In genomic region chr13:56025027-56025410, GRCm38 (mm10) we compare ENCODE assay signal across 12 mouse cellular contexts.
DNase-seq lines count a peak whose midpoint lies in the region; ATAC-seq and TF ChIP-seq lines count a peak whose summit lies in the region.
"Had no signal": no experiment of that assay in that cellular context is flagged by ENCODE, and none has a peak within 500 bp of the region (broad histone marks: within the 10 kb centered on the region; RNA-seq: fewer than 3 reads in every experiment).

No protein-coding gene starts in this region.

- DNase-seq in heart, postnatal 0 days (ENCODE audit: low spot score): no peak
- DNase-seq in heart, adult 18-20 months: no peak
- no peak for DNase-seq in midbrain, embryonic 14.5 days
- no peak for DNase-seq in midbrain, embryonic 11.5 days (ENCODE audit: low spot score, missing footprints)
- DNase-seq in intestine, embryonic 14.5 days (ENCODE audit: low spot score): no peak
- DNase-seq in stomach, postnatal 0 days (ENCODE audit: low spot score): no peak
- no peak for DNase-seq in adrenal gland, adult 18-20 months (ENCODE audit: low spot score in 2 of 2)
- DNase-seq: adrenal gland, postnatal 14 days; kidney, adult 8-10 months; layer of hippocampus, postnatal 36 days; lung, adult 18-20 months; right cerebral cortex, postnatal 4 days had no signal

- no peak for ATAC-seq in heart, postnatal 0 days (ENCODE audit: insufficient read depth, low read depth)
- no peak for ATAC-seq in midbrain, embryonic 14.5 days (ENCODE audit: low FRiP score, low TSS enrichment)
- no peak for ATAC-seq in midbrain, embryonic 11.5 days (ENCODE audit: low FRiP score)
- ATAC-seq in intestine, embryonic 14.5 days (replicated peaks; ENCODE audit: low FRiP score, low TSS enrichment, low read depth): no peak
- ATAC-seq in stomach, postnatal 0 days (ENCODE audit: low FRiP score, low TSS enrichment): no peak

- TF ChIP-seq EP300 in heart, postnatal 0 days (IDR thresholded peaks at IDR 0.05; ENCODE audit: low read depth): no peak
- TF ChIP-seq EP300 in stomach, postnatal 0 days (optimal IDR thresholded peaks at IDR 0.05): no peak

- H3K4me3 ChIP-seq in heart, postnatal 0 days (ENCODE audit: low read depth, low read length): no peak overlapping the region
- H3K4me3 ChIP-seq in midbrain, embryonic 14.5 days (replicated peaks; ENCODE audit: low read depth, low read length): no peak overlapping the region
- no peak overlapping the region for H3K4me3 ChIP-seq in midbrain, embryonic 11.5 days (ENCODE audit: low read depth, low read length)
- H3K4me3 ChIP-seq in intestine, embryonic 14.5 days (ENCODE audit: low read depth, low read length): no peak overlapping the region
- H3K4me3 ChIP-seq in stomach, postnatal 0 days (ENCODE audit: low read depth, low read length): peak overlapping the region; percentile 20; the same call in 1 of the 2 replicates

- no peaks in the 10 kb centered on the region for H3K9me3 ChIP-seq in heart, postnatal 0 days (replicated peaks; ENCODE audit: control insufficient read depth, low read length)
- H3K9me3 ChIP-seq in midbrain, embryonic 14.5 days (ENCODE audit: control insufficient read depth, low read length): no peaks in the 10 kb centered on the region
- H3K9me3 ChIP-seq in midbrain, embryonic 11.5 days (ENCODE audit: control insufficient read depth, low read length): no peaks in the 10 kb centered on the region
- H3K9me3 ChIP-seq in intestine, embryonic 14.5 days (ENCODE audit: control insufficient read depth, low read length): no peaks in the 10 kb centered on the region
- no peaks in the 10 kb centered on the region for H3K9me3 ChIP-seq in stomach, postnatal 0 days (ENCODE audit: control insufficient read depth, low read length)

- WGBS in heart, postnatal 0 days: 40% methylated on average over 14 of the region's 14 CpGs
- 79% methylated on average over 14 of the region's 14 CpGs for WGBS in midbrain, embryonic 14.5 days
- 80% methylated on average over 14 of the region's 14 CpGs for WGBS in midbrain, embryonic 11.5 days
- 13% methylated on average over 14 of the region's 14 CpGs for WGBS in intestine, embryonic 14.5 days
- 36% methylated on average over 14 of the region's 14 CpGs for WGBS in stomach, postnatal 0 days

- H3K9ac ChIP-seq in heart, postnatal 0 days (replicated peaks; ENCODE audit: low read depth, low read length): no peak overlapping the region
- no peak overlapping the region for H3K9ac ChIP-seq in midbrain, embryonic 14.5 days (replicated peaks; ENCODE audit: low read length)
- H3K9ac ChIP-seq in midbrain, embryonic 11.5 days (ENCODE audit: low read length): no peak overlapping the region
- H3K9ac ChIP-seq in intestine, embryonic 14.5 days (ENCODE audit: low read length): no peak overlapping the region
- no peak overlapping the region for H3K9ac ChIP-seq in stomach, postnatal 0 days (ENCODE audit: low read length)

- peak overlapping the region; percentile 25; the same call in 1 of the 2 replicates for H3K4me2 ChIP-seq in heart, postnatal 0 days (ENCODE audit: low read depth, low read length)
- H3K4me2 ChIP-seq in midbrain, embryonic 14.5 days (ENCODE audit: low read length): no peak overlapping the region
- no peak overlapping the region for H3K4me2 ChIP-seq in midbrain, embryonic 11.5 days
- H3K4me2 ChIP-seq in intestine, embryonic 14.5 days (ENCODE audit: low read length): peak overlapping the region; percentile 33
- peak overlapping the region; percentile 45 for H3K4me2 ChIP-seq in stomach, postnatal 0 days (replicated peaks; ENCODE audit: low read depth)

- TF ChIP-seq CTCF in heart, postnatal 0 days (IDR thresholded peaks at IDR 0.05; ENCODE audit: low read depth): no peak
- TF ChIP-seq CTCF in stomach, postnatal 0 days (IDR thresholded peaks at IDR 0.05; ENCODE audit: low read depth): no peak

- no peaks in the 10 kb centered on the region for H3K36me3 ChIP-seq in heart, postnatal 0 days (replicated peaks; ENCODE audit: control insufficient read depth, insufficient read depth, low read length)
- H3K36me3 ChIP-seq in midbrain, embryonic 14.5 days (ENCODE audit: control insufficient read depth, insufficient read depth, low read length): no peaks in the 10 kb centered on the region
- no peaks in the 10 kb centered on the region for H3K36me3 ChIP-seq in midbrain, embryonic 11.5 days (ENCODE audit: control insufficient read depth, insufficient read depth, low read length)
- H3K36me3 ChIP-seq in intestine, embryonic 14.5 days (ENCODE audit: control insufficient read depth, insufficient read depth, low read length): no peaks in the 10 kb centered on the region
- no peaks in the 10 kb centered on the region for H3K36me3 ChIP-seq in stomach, postnatal 0 days (ENCODE audit: control insufficient read depth, insufficient read depth, low read length)

- H3K4me1 ChIP-seq in heart, postnatal 0 days (ENCODE audit: control insufficient read depth, insufficient read depth): peaks cover 11% of the 10 kb centered on the region; the same call in 1 of the 2 replicates
- no peaks in the 10 kb centered on the region for H3K4me1 ChIP-seq in midbrain, embryonic 14.5 days (ENCODE audit: control insufficient read depth, insufficient read depth, low read length)
- no peaks in the 10 kb centered on the region; the same call in 1 of the 2 replicates for H3K4me1 ChIP-seq in midbrain, embryonic 11.5 days (ENCODE audit: control insufficient read depth, insufficient read depth, low read length)
- H3K4me1 ChIP-seq in intestine, embryonic 14.5 days (replicated peaks; ENCODE audit: control insufficient read depth, insufficient read depth, low read length): peaks cover 22% of the 10 kb centered on the region
- 0 out of 2 replicates have a peak, but pooled peaks cover 2% of the 10 kb centered on the region for H3K4me1 ChIP-seq in stomach, postnatal 0 days (replicated peaks; ENCODE audit: control insufficient read depth, insufficient read depth)

- H3K27ac ChIP-seq in heart, postnatal 0 days (ENCODE audit: low read depth): no peak overlapping the region
- 0 out of 2 replicates have a peak overlapping the region, but pooled peaks have one; percentile 26 for H3K27ac ChIP-seq in midbrain, embryonic 14.5 days (replicated peaks; ENCODE audit: low read depth, low read length)
- H3K27ac ChIP-seq in midbrain, embryonic 11.5 days (ENCODE audit: low read depth, low read length): no peak overlapping the region
- H3K27ac ChIP-seq in intestine, embryonic 14.5 days (ENCODE audit: low read depth): no peak overlapping the region
- H3K27ac ChIP-seq in stomach, postnatal 0 days (replicated peaks): peak overlapping the region; percentile 45; the same call in 1 of the 2 replicates

- no peaks in the 10 kb centered on the region for H3K27me3 ChIP-seq in heart, postnatal 0 days (ENCODE audit: control insufficient read depth, insufficient read depth, low read length)
- H3K27me3 ChIP-seq in midbrain, embryonic 14.5 days (ENCODE audit: control insufficient read depth, insufficient read depth, low read length): no peaks in the 10 kb centered on the region
- no peaks in the 10 kb centered on the region for H3K27me3 ChIP-seq in midbrain, embryonic 11.5 days (ENCODE audit: control insufficient read depth, insufficient read depth, low read length)
- H3K27me3 ChIP-seq in intestine, embryonic 14.5 days (replicated peaks; ENCODE audit: control insufficient read depth, insufficient read depth, low read length): peaks cover 68% of the 10 kb centered on the region
- H3K27me3 ChIP-seq in stomach, postnatal 0 days (ENCODE audit: control insufficient read depth, insufficient read depth, low read length): no peaks in the 10 kb centered on the region

Comparison
In these comparisons a context has a peak if more than half of its experiments do, and no peak if none do; other contexts are left out.
1. H3K27ac ChIP-seq: peak in midbrain, embryonic 14.5 days (single experiment) and stomach, postnatal 0 days (single experiment); none in heart, postnatal 0 days (single experiment), midbrain, embryonic 11.5 days (single experiment) and intestine, embryonic 14.5 days (single experiment).
2. H3K4me2 ChIP-seq: peak in heart, postnatal 0 days (single experiment), intestine, embryonic 14.5 days (single experiment) and stomach, postnatal 0 days (single experiment); none in midbrain, embryonic 14.5 days (single experiment) and midbrain, embryonic 11.5 days (single experiment).